ENCODE assay signal across 8 mouse cellular contexts in genomic region chr4:135397551-135397950, GRCm38 (mm10). TPM values are rescaled to one million over a fixed set of nuclear protein-coding genes. Genes with fewer than 3 reads are reported as not detected.
DNase-seq lines count a peak whose midpoint lies in the region; ATAC-seq lines count a peak whose summit lies in the region.
"Had no signal": no experiment of that assay in that cellular context is flagged by ENCODE, and none has a peak within 500 bp of the region (broad histone marks: within the 10 kb centered on the region; RNA-seq: fewer than 3 reads in every experiment).

No protein-coding gene starts in this region.

- peak overlapping the region; percentile 78 for H3K4me2 ChIP-seq in lung, embryonic 16.5 days (ENCODE audit: low read depth, low read length)
- H3K4me2 ChIP-seq in forebrain, embryonic 13.5 days: peak overlapping the region; percentile 65
- peak overlapping the region; percentile 68 for H3K4me2 ChIP-seq in limb, embryonic 15.5 days
- H3K4me2 ChIP-seq in stomach, embryonic 16.5 days (ENCODE audit: low read depth, low read length): peak overlapping the region; percentile 74

- peak overlapping the region; percentile 53 for H3K4me3 ChIP-seq in lung, embryonic 16.5 days (ENCODE audit: low read length)
- H3K4me3 ChIP-seq in forebrain, embryonic 13.5 days: peak overlapping the region; percentile 36
- H3K4me3 ChIP-seq in limb, embryonic 15.5 days: peak overlapping the region; percentile 39
- peak overlapping the region; percentile 49 for H3K4me3 ChIP-seq in stomach, embryonic 16.5 days (replicated peaks; ENCODE audit: low read length)
- H3K4me3 ChIP-seq: layer of hippocampus, adult 2 months had no signal

- ATAC-seq in lung, embryonic 16.5 days (ENCODE audit: low read depth): peak; percentile 50; the same call in 1 of the 2 replicates
- no peak for ATAC-seq in forebrain, embryonic 13.5 days
- ATAC-seq in limb, embryonic 15.5 days (ENCODE audit: insufficient number of reproducible peaks, low FRiP score, low TSS enrichment, low read depth): no peak
- ATAC-seq in stomach, embryonic 16.5 days (ENCODE audit: insufficient read depth, low FRiP score): peak; percentile 79

- peak overlapping the region; percentile 62 for H3K9ac ChIP-seq in lung, embryonic 16.5 days (ENCODE audit: low read length)
- H3K9ac ChIP-seq in forebrain, embryonic 13.5 days: peak overlapping the region; percentile 53
- H3K9ac ChIP-seq in limb, embryonic 15.5 days: 0 out of 2 replicates have a peak overlapping the region, but pooled peaks have one; percentile 1
- peak overlapping the region; percentile 70 for H3K9ac ChIP-seq in stomach, embryonic 16.5 days (ENCODE audit: low read length)

- peaks cover 3% of the 10 kb centered on the region; the same call in 1 of the 2 replicates for H3K9me3 ChIP-seq in lung, embryonic 16.5 days (ENCODE audit: control insufficient read depth, low read length)
- H3K9me3 ChIP-seq in forebrain, embryonic 13.5 days (replicated peaks): no peaks in the 10 kb centered on the region
- H3K9me3 ChIP-seq in limb, embryonic 15.5 days: no peaks in the 10 kb centered on the region
- no peaks in the 10 kb centered on the region for H3K9me3 ChIP-seq in stomach, embryonic 16.5 days (replicated peaks; ENCODE audit: control insufficient read depth, low read length)

- peaks cover 15% of the 10 kb centered on the region for H3K27me3 ChIP-seq in lung, embryonic 16.5 days (ENCODE audit: control insufficient read depth, insufficient read depth, low read depth, low read length)
- peaks cover 39% of the 10 kb centered on the region for H3K27me3 ChIP-seq in forebrain, embryonic 13.5 days
- peaks cover 32% of the 10 kb centered on the region for H3K27me3 ChIP-seq in limb, embryonic 15.5 days
- 0 out of 2 replicates have a peak, but pooled peaks cover 4% of the 10 kb centered on the region for H3K27me3 ChIP-seq in stomach, embryonic 16.5 days (ENCODE audit: control insufficient read depth, insufficient read depth, low read length)

- H3K4me1 ChIP-seq in lung, embryonic 16.5 days (replicated peaks; ENCODE audit: control insufficient read depth, insufficient read depth, low read length): peaks cover 6% of the 10 kb centered on the region; the same call in 1 of the 2 replicates
- peaks cover 10% of the 10 kb centered on the region for H3K4me1 ChIP-seq in forebrain, embryonic 13.5 days
- H3K4me1 ChIP-seq in limb, embryonic 15.5 days: peaks cover 19% of the 10 kb centered on the region
- peaks cover 3% of the 10 kb centered on the region; the same call in 1 of the 2 replicates for H3K4me1 ChIP-seq in stomach, embryonic 16.5 days (ENCODE audit: control insufficient read depth, insufficient read depth, low read length)

- WGBS in lung, embryonic 16.5 days: under 1% methylated on average over 16 of the region's 16 CpGs
- WGBS in forebrain, embryonic 13.5 days: 3% methylated on average over 16 of the region's 16 CpGs
- WGBS in limb, embryonic 15.5 days: 5% methylated on average over 16 of the region's 16 CpGs
- WGBS in stomach, embryonic 16.5 days: 4% methylated on average over 16 of the region's 16 CpGs

- no peak for DNase-seq in lung, postnatal 4 days
- no peak for DNase-seq in frontal cortex, postnatal 14 days (ENCODE audit: low spot score in 2 of 2)
- no peak for DNase-seq in natural killer cell, adult 2 months (ENCODE audit: low spot score in 2 of 2)

- no peak overlapping the region for H3K27ac ChIP-seq in lung, embryonic 16.5 days (ENCODE audit: low read length)
- H3K27ac ChIP-seq in forebrain, embryonic 13.5 days: no peak overlapping the region
- no peak overlapping the region for H3K27ac ChIP-seq in limb, embryonic 15.5 days
- H3K27ac ChIP-seq in stomach, embryonic 16.5 days (ENCODE audit: low read length): peak overlapping the region; percentile 90
- H3K27ac ChIP-seq: layer of hippocampus, adult 2 months had no signal

- no peaks in the 10 kb centered on the region for H3K36me3 ChIP-seq in lung, embryonic 16.5 days (ENCODE audit: control insufficient read depth, insufficient read depth, low read length)
- no peaks in the 10 kb centered on the region for H3K36me3 ChIP-seq in forebrain, embryonic 13.5 days (ENCODE audit: poor library complexity, severe bottlenecking)
- no peaks in the 10 kb centered on the region for H3K36me3 ChIP-seq in limb, embryonic 15.5 days
- H3K36me3 ChIP-seq in stomach, embryonic 16.5 days (ENCODE audit: control insufficient read depth, insufficient read depth, low read length): no peaks in the 10 kb centered on the region

RNA-seq across cellular contexts. Expression of gene Ncmap, which starts 0.5 kb away (rescaled TPM):
- 7.4 and 8.5 TPM in 2 replicates for polyA plus RNA-seq in lung, embryonic 16.5 days (2015; fragmentation: Nextera tagmentation; extraction: Ambion mirVana)
- polyA plus RNA-seq in forebrain, embryonic 13.5 days (2015; fragmentation: Nextera tagmentation; extraction: Ambion mirVana): 0.64 and 0.79 TPM in 2 replicates
- 11.0 and 11.7 TPM in 2 replicates for polyA plus RNA-seq in limb, embryonic 15.5 days (2015; fragmentation: Nextera tagmentation; extraction: Ambion mirVana)
- 27.4 and 36.0 TPM in 2 replicates for polyA plus RNA-seq in stomach, embryonic 16.5 days (2015; fragmentation: Nextera tagmentation; extraction: Ambion mirVana)

RNA-seq across cellular contexts. Expression of gene Rcan3, which starts 36.1 kb away (rescaled TPM):
- polyA plus RNA-seq in lung, embryonic 16.5 days (2015; fragmentation: Nextera tagmentation; extraction: Ambion mirVana): 10.7 and 11.8 TPM in 2 replicates
- polyA plus RNA-seq in forebrain, embryonic 13.5 days (2015; fragmentation: Nextera tagmentation; extraction: Ambion mirVana): 14.8 and 20.9 TPM in 2 replicates
- polyA plus RNA-seq in limb, embryonic 15.5 days (2015; fragmentation: Nextera tagmentation; extraction: Ambion mirVana): 16.6 and 16.8 TPM in 2 replicates
- polyA plus RNA-seq in stomach, embryonic 16.5 days (2015; fragmentation: Nextera tagmentation; extraction: Ambion mirVana): 15.0 and 18.0 TPM in 2 replicates

RNA-seq across cellular contexts. Expression of gene Srrm1, which starts 44.4 kb away (rescaled TPM):
- 193 and 220 TPM in 2 replicates for polyA plus RNA-seq in lung, embryonic 16.5 days (2015; fragmentation: Nextera tagmentation; extraction: Ambion mirVana)
- polyA plus RNA-seq in forebrain, embryonic 13.5 days (2015; fragmentation: Nextera tagmentation; extraction: Ambion mirVana): 250 and 261 TPM in 2 replicates
- polyA plus RNA-seq in limb, embryonic 15.5 days (2015; fragmentation: Nextera tagmentation; extraction: Ambion mirVana): 207 and 214 TPM in 2 replicates
- polyA plus RNA-seq in stomach, embryonic 16.5 days (2015; fragmentation: Nextera tagmentation; extraction: Ambion mirVana): 176 and 188 TPM in 2 replicates

Comparison
In these comparisons a context has a peak if more than half of its experiments do, and no peak if none do; other contexts are left out.
1. ATAC-seq: peak in lung, embryonic 16.5 days (single experiment) and stomach, embryonic 16.5 days (single experiment); none in forebrain, embryonic 13.5 days (single experiment) and limb, embryonic 15.5 days (single experiment).
2. H3K9ac ChIP-seq: peak in every context shown above with its lines; median percentile 70 in stomach, embryonic 16.5 days; 62 in lung, embryonic 16.5 days; 53 in forebrain, embryonic 13.5 days; 1 in limb, embryonic 15.5 days.
3. Peak in every context shown above with its lines, with median percentiles within 50 percentile points of each other: H3K4me2 ChIP-seq and H3K4me3 ChIP-seq.